Mouse (Mus musculus) lung, postnatal 0 days (tissue): ENCODE data around the gene Cfap54.

Experiments used
- CTCF ChIP-seq: IDR thresholded peaks from 2 replicates; pipeline ENCODE4 v1.5.1; 2016; ENCODE audit warnings: antibody characterized with exemption, mild to moderate bottlenecking
- EP300 ChIP-seq: IDR thresholded peaks from 2 replicates; pipeline ENCODE4 v1.6.1; 2016; ENCODE audit warnings: antibody characterized with exemption, mild to moderate bottlenecking, control low read depth

GRCm38 (mm10) chr10:93129345-93129744, 47.9 kb upstream of the Cfap54 start:
- no peak for TF ChIP-seq CTCF
- no peak for TF ChIP-seq EP300
